Mouse (Mus musculus) adrenal gland, adult 2 months (tissue): ENCODE measurements at regions not wholly inside any gene's neighbourhood (a gene's known extent, or its start where the extent isn't known, plus 50 kb on each side); places are given as distances from the start of the nearest gene placed in this dataset.

Experiments
- DNase-seq: peaks from one replicate; pipeline ENCODE4 v3.0.0; 2021

- peak; percentile 16 for DNase-seq
These were observed 1088.5 kb downstream of the Jrkl start for GRCm38 (mm10) chr9:12157157-12157556.

- no peak for DNase-seq
These were observed 1132.3 kb downstream of the Jrkl start for GRCm38 (mm10) chr9:12113374-12113773.
